27 mouse cellular contexts compared by ENCODE assay signal in genomic region chr16:74169121-74169520, GRCm38 (mm10).
"Had no signal": no experiment of that assay in that cellular context is flagged by ENCODE, and none has a peak within 500 bp of the region (broad histone marks: within the 10 kb centered on the region; RNA-seq: fewer than 3 reads in every experiment).

No protein-coding gene starts in this region.

- H3K9me3 ChIP-seq: heart, embryonic 10.5 days; heart, embryonic 12.5 days; hindbrain, embryonic 10.5 days; hindbrain, embryonic 12.5 days; intestine, embryonic 15.5 days; limb, embryonic 13.5 days; liver, embryonic 13.5 days; liver, embryonic 15.5 days had no signal

- H3K36me3 ChIP-seq: heart, embryonic 10.5 days; heart, embryonic 12.5 days; hindbrain, embryonic 10.5 days; hindbrain, embryonic 12.5 days; intestine, embryonic 15.5 days; limb, embryonic 13.5 days; liver, embryonic 13.5 days; liver, embryonic 15.5 days had no signal

- H3K9ac ChIP-seq: heart, embryonic 12.5 days; hindbrain, embryonic 12.5 days; hindbrain, embryonic 14.5 days; intestine, embryonic 15.5 days; limb, embryonic 13.5 days; liver, embryonic 13.5 days; liver, embryonic 15.5 days; liver, postnatal 0 days had no signal

- H3K27ac ChIP-seq: gastrocnemius, adult 2 months; heart, embryonic 10.5 days; hindbrain, embryonic 10.5 days; hindbrain, embryonic 12.5 days; hindbrain, embryonic 14.5 days; intestine, embryonic 15.5 days; layer of hippocampus, adult 2 months; left cerebral cortex, adult 2 months; limb, embryonic 13.5 days; liver, embryonic 13.5 days; liver, embryonic 15.5 days had no signal

- H3K4me3 ChIP-seq: gastrocnemius, adult 2 months; heart, embryonic 10.5 days; heart, embryonic 12.5 days; hindbrain, embryonic 10.5 days; hindbrain, embryonic 12.5 days; intestine, embryonic 15.5 days; layer of hippocampus, adult 2 months; left cerebral cortex, adult 2 months; limb, embryonic 13.5 days; liver, embryonic 13.5 days; liver, embryonic 15.5 days had no signal

- ATAC-seq: hindbrain, embryonic 16.5 days; inflammation-experienced regulatory T-cells, adult 6 months; intestine, embryonic 15.5 days; intestine, postnatal 0 days; liver, postnatal 0 days had no signal

- H3K27me3 ChIP-seq: heart, embryonic 12.5 days; hindbrain, embryonic 12.5 days; intestine, embryonic 15.5 days; limb, embryonic 13.5 days; liver, embryonic 13.5 days; liver, embryonic 15.5 days had no signal

- H3K4me2 ChIP-seq: heart, embryonic 12.5 days; hindbrain, embryonic 12.5 days; hindbrain, embryonic 14.5 days; intestine, embryonic 15.5 days; limb, embryonic 13.5 days; liver, embryonic 11.5 days; liver, embryonic 13.5 days; liver, embryonic 15.5 days had no signal

- H3K4me1 ChIP-seq: heart, embryonic 10.5 days; hindbrain, embryonic 10.5 days; hindbrain, embryonic 12.5 days; intestine, embryonic 15.5 days; liver, embryonic 13.5 days; liver, embryonic 15.5 days had no signal

- DNase-seq: gastrocnemius, adult 2 months; gastrocnemius, postnatal 10 days; gastrocnemius, postnatal 25 days; heart, adult 18-20 months; heart, postnatal 10 days; heart, postnatal 4 days; kidney, adult 18-20 months; kidney, adult 9 months; kidney, postnatal 25 days; kidney, postnatal 4 days; liver; liver, embryonic 13.5 days; liver, postnatal 0 days had no signal
